Mouse (Mus musculus): ENCODE measurements around the gene Prss45. TPM values are rescaled to one million over a fixed set of nuclear protein-coding genes. Genes with fewer than 3 reads are reported as not detected.
A peak's percentile ranks its signal among the peaks of the same experiment; 100 is the strongest.

Prss45 gene
- total and polyA plus RNA-seq, 3 experiments: 0.18 TPM; not detected in 2

- WGBS: 55% methylated on average over 3 of the region's 3 CpGs
- intact Hi-C loops (cut with DNase I): no loop called here
Observed at GRCm38 (mm10) chr9:110826390-110826789, 8.0 kb upstream of the Prss45 start, which contains the start of gene Prss43. Gene Prss43 (plus strand): TSS chr9:110826690.

GRCm38 (mm10) chr9:110833021-110833420 lies 1.4 kb upstream of the Prss45 start:
- WGBS: 81% methylated on average over 5 of the region's 5 CpGs
- Histone ChIP-seq H3K27me3 (ENCODE audit: control insufficient read depth, insufficient read depth, low read length) (no peaks in the 10 kb centered on the region), H3K36me3 (ENCODE audit: control insufficient read depth, insufficient read depth, low read length) (no peaks in the 10 kb centered on the region), H3K4me1 (ENCODE audit: control insufficient read depth, insufficient read depth, low read length) (no peaks in the 10 kb centered on the region; the same call in 1 of the 2 replicates), H3K27ac (no peak overlapping the region), H3K4me3 (no peak overlapping the region), H3K79me2 (replicated peaks; ENCODE audit: control insufficient read depth, insufficient read depth, low read length) (no peaks in the 10 kb centered on the region), H3K9ac (ENCODE audit: low read depth, low read length) (no peak overlapping the region)
- no peak for DNase-seq
- TF ChIP-seq EP300 (IDR thresholded peaks at IDR 0.05; ENCODE audit: insufficient read depth, low read depth, low read length) (no peak), POLR2A (IDR thresholded peaks at IDR 0.05; ENCODE audit: insufficient read depth, low read depth, low read length) (no peak), CTCF (IDR thresholded peaks at IDR 0.05) (no peak)
- intact Hi-C loops (cut with DNase I): no loop called here

More at GRCm38 (mm10) chr9:110826390-110826789, 8.0 kb upstream of the Prss45 start, which contains the start of gene Prss43:
- H3K9ac ChIP-seq (ENCODE audit: low read depth, low read length): no peak within 1 kb of the TSS
- H3K27me3 ChIP-seq (ENCODE audit: control insufficient read depth, insufficient read depth, low read length): no peaks in the 10 kb centered on the region
- H3K36me3 ChIP-seq (ENCODE audit: control insufficient read depth, insufficient read depth, low read length): no peaks in the 10 kb centered on the region
- no peak within 1 kb of the TSS for H3K27ac ChIP-seq
- no peak within 1 kb of the TSS for H3K4me3 ChIP-seq
- no peak for DNase-seq
- H3K79me2 ChIP-seq (replicated peaks; ENCODE audit: control insufficient read depth, insufficient read depth, low read length): no peaks in the 10 kb centered on the region
- TF ChIP-seq POLR2A (IDR thresholded peaks at IDR 0.05; ENCODE audit: insufficient read depth, low read depth, low read length) (no peak), EP300 (IDR thresholded peaks at IDR 0.05; ENCODE audit: insufficient read depth, low read depth, low read length) (no peak)
- no peaks in the 10 kb centered on the region; the same call in 1 of the 2 replicates for H3K4me1 ChIP-seq (ENCODE audit: control insufficient read depth, insufficient read depth, low read length)

DNA sequence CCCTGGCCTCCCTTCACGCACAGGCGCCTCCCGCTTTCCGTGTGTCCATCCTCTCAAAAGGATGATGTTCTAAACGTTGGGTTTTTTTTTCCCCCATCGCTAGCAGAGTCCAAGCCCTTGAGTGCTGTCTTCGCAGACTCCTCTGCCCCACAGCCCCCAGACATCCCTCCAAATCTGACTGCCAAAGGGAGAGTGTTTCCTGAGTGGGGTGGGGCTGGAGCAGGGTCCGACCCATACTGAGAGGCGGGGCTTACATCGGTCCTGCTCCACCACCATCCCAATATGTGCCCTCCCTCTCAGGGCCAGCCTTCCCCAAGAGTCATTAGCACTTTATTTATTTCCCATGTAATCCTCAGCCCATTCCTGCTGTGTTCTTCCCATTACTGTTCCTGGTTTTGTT lies 573 bp downstream of the Prss45 start:
- intact Hi-C loops (cut with DNase I): no loop called here
- H3K27me3 ChIP-seq (ENCODE audit: control insufficient read depth, insufficient read depth, low read length): no peaks in the 10 kb centered on the region
- H3K4me1 ChIP-seq (ENCODE audit: control insufficient read depth, insufficient read depth, low read length): no peaks in the 10 kb centered on the region
- H3K79me2 ChIP-seq (replicated peaks; ENCODE audit: control insufficient read depth, insufficient read depth, low read length): no peaks in the 10 kb centered on the region
- H3K27ac ChIP-seq: no peak overlapping the region
- H3K4me3 ChIP-seq: no peak overlapping the region
- H3K9ac ChIP-seq (ENCODE audit: low read depth, low read length): no peak overlapping the region
- TF ChIP-seq POLR2A (IDR thresholded peaks at IDR 0.05; ENCODE audit: insufficient read depth, low read depth, low read length) (no peak), CTCF (IDR thresholded peaks at IDR 0.05) (no peak), EP300 (IDR thresholded peaks at IDR 0.05; ENCODE audit: insufficient read depth, low read depth, low read length) (no peak)
- WGBS: 35% methylated on average over 10 of the region's 10 CpGs
- no peak for DNase-seq
- H3K36me3 ChIP-seq (ENCODE audit: control insufficient read depth, insufficient read depth, low read length): no peaks in the 10 kb centered on the region

GRCm38 (mm10) chr9:110836112-110836511 lies 1.7 kb downstream of the Prss45 start:
- Histone ChIP-seq H3K4me3 (no peak overlapping the region), H3K9ac (ENCODE audit: low read depth, low read length) (no peak overlapping the region), H3K27me3 (ENCODE audit: control insufficient read depth, insufficient read depth, low read length) (no peaks in the 10 kb centered on the region), H3K79me2 (replicated peaks; ENCODE audit: control insufficient read depth, insufficient read depth, low read length) (no peaks in the 10 kb centered on the region), H3K4me1 (ENCODE audit: control insufficient read depth, insufficient read depth, low read length) (no peaks in the 10 kb centered on the region), H3K27ac (no peak overlapping the region), H3K36me3 (ENCODE audit: control insufficient read depth, insufficient read depth, low read length) (no peaks in the 10 kb centered on the region)
- WGBS: 46% methylated on average over 2 of the region's 2 CpGs
- peak in 1 of 2 experiments; percentile 42 for DNase-seq
- TF ChIP-seq POLR2A (IDR thresholded peaks at IDR 0.05; ENCODE audit: insufficient read depth, low read depth, low read length) (no peak), EP300 (IDR thresholded peaks at IDR 0.05; ENCODE audit: insufficient read depth, low read depth, low read length) (no peak), CTCF (IDR thresholded peaks at IDR 0.05) (no peak)
- intact Hi-C loops (cut with DNase I): no loop called here

- Histone ChIP-seq H3K27me3 (ENCODE audit: control insufficient read depth, insufficient read depth, low read length) (no peaks in the 10 kb centered on the region), H3K4me1 (ENCODE audit: control insufficient read depth, insufficient read depth, low read length) (no peaks in the 10 kb centered on the region), H3K27ac (no peak overlapping the region), H3K36me3 (ENCODE audit: control insufficient read depth, insufficient read depth, low read length) (no peaks in the 10 kb centered on the region), H3K79me2 (replicated peaks; ENCODE audit: control insufficient read depth, insufficient read depth, low read length) (no peaks in the 10 kb centered on the region), H3K9ac (ENCODE audit: low read depth, low read length) (no peak overlapping the region), H3K4me3 (no peak overlapping the region)
- 76% methylated on average over 6 of the region's 6 CpGs for WGBS
- no peak for TF ChIP-seq EP300 (IDR thresholded peaks at IDR 0.05; ENCODE audit: insufficient read depth, low read depth, low read length)
- no peak for TF ChIP-seq CTCF (IDR thresholded peaks at IDR 0.05)
- TF ChIP-seq POLR2A (IDR thresholded peaks at IDR 0.05; ENCODE audit: insufficient read depth, low read depth, low read length): no peak
- DNase-seq: no peak
- intact Hi-C loops (cut with DNase I): no loop called here
Observed at GRCm38 (mm10) chr9:110840905-110841304, 6.5 kb downstream of the Prss45 start.

GRCm38 (mm10) chr9:110841438-110841837 lies 7.0 kb downstream of the Prss45 start:
- 38% methylated on average over 2 of the region's 2 CpGs for WGBS
- TF ChIP-seq POLR2A (IDR thresholded peaks at IDR 0.05; ENCODE audit: insufficient read depth, low read depth, low read length) (no peak), EP300 (IDR thresholded peaks at IDR 0.05; ENCODE audit: insufficient read depth, low read depth, low read length) (no peak), CTCF (IDR thresholded peaks at IDR 0.05) (no peak)

More at GRCm38 (mm10) chr9:110841438-110841837, 7.0 kb downstream of the Prss45 start:
- Histone ChIP-seq H3K36me3 (ENCODE audit: control insufficient read depth, insufficient read depth, low read length) (no peaks in the 10 kb centered on the region), H3K27me3 (ENCODE audit: control insufficient read depth, insufficient read depth, low read length) (no peaks in the 10 kb centered on the region), H3K79me2 (replicated peaks; ENCODE audit: control insufficient read depth, insufficient read depth, low read length) (no peaks in the 10 kb centered on the region), H3K27ac (no peak overlapping the region), H3K4me3 (no peak overlapping the region), H3K4me1 (ENCODE audit: control insufficient read depth, insufficient read depth, low read length) (no peaks in the 10 kb centered on the region), H3K9ac (ENCODE audit: low read depth, low read length) (no peak overlapping the region)
- DNase-seq: no peak
- intact Hi-C loops (cut with DNase I): no loop called here

All from heart, adult 2 months (tissue).